8 mouse cellular contexts compared by ENCODE assay signal in the genomic region with DNA sequence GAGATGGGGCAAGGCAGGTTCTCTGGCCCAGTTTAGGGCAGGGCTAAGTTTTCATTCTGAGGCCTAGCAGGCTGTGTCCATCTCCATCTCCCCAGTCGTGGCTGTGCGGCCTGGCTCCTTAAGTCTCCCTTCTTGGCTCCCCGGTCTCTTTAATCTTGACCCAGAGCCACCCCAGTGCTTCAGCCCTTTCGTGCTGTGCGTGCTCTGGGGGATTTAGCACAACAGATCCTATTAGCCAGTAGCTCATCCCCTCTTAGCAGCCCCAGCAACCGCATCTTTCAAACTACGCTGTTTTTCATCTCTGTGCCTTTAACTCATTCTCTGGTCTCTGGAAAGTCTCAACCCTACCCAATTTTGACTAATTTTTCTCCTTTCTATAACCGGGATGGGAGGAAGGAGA. TPM values are rescaled to one million over a fixed set of nuclear protein-coding genes. Genes with fewer than 3 reads are reported as not detected.
DNase-seq lines count a peak whose midpoint lies in the region; ATAC-seq and TF ChIP-seq lines count a peak whose summit lies in the region.
"Had no signal": no experiment of that assay in that cellular context is flagged by ENCODE, and none has a peak within 500 bp of the region (broad histone marks: within the 10 kb centered on the region; RNA-seq: fewer than 3 reads in every experiment).

A gene (minus strand): TSS at position 184 of the 400 bp plus-strand sequence.

- H3K27ac ChIP-seq in left cerebral cortex, adult 2 months = no peak within 1 kb of the TSS
- 0 out of 2 replicates have a peak within 1 kb of the TSS, but pooled peaks have one; percentile 15 for H3K27ac ChIP-seq in forebrain, postnatal 0 days (ENCODE audit: low read depth, low read length)
- H3K27ac ChIP-seq in intestine, embryonic 16.5 days (ENCODE audit: low read length) = peak within 1 kb of the TSS; percentile 76
- H3K27ac ChIP-seq in neural tube, embryonic 13.5 days (replicated peaks) = peak within 1 kb of the TSS; percentile 47
- H3K27ac ChIP-seq: liver, embryonic 13.5 days had no signal

- no peaks in the 10 kb centered on the region for H3K27me3 ChIP-seq in forebrain, postnatal 0 days (ENCODE audit: insufficient read depth, low read length)
- no peaks in the 10 kb centered on the region for H3K27me3 ChIP-seq in intestine, embryonic 16.5 days (replicated peaks; ENCODE audit: control insufficient read depth, insufficient read depth, low read length)
- H3K27me3 ChIP-seq in neural tube, embryonic 13.5 days = no peaks in the 10 kb centered on the region

- H3K4me2 ChIP-seq in forebrain, postnatal 0 days (ENCODE audit: low read depth) = peak within 1 kb of the TSS; percentile 36
- peak within 1 kb of the TSS; percentile 26 for H3K4me2 ChIP-seq in intestine, embryonic 16.5 days (ENCODE audit: low read depth, low read length)
- peak within 1 kb of the TSS; percentile 44 for H3K4me2 ChIP-seq in neural tube, embryonic 13.5 days

- 59% methylated on average over 8 of the region's 8 CpGs for WGBS in forebrain, postnatal 0 days
- 70% methylated on average over 8 of the region's 8 CpGs for WGBS in intestine, embryonic 16.5 days
- WGBS in neural tube, embryonic 13.5 days = 73% methylated on average over 8 of the region's 8 CpGs

- H3K9ac ChIP-seq in forebrain, postnatal 0 days = no peak within 1 kb of the TSS
- no peak within 1 kb of the TSS for H3K9ac ChIP-seq in intestine, embryonic 16.5 days (ENCODE audit: low read depth, low read length)
- H3K9ac ChIP-seq in neural tube, embryonic 13.5 days = peak within 1 kb of the TSS; percentile 32; the same call in 1 of the 2 replicates
- H3K9ac ChIP-seq: liver, embryonic 13.5 days had no signal

- no peak for DNase-seq in left cerebral cortex, adult 2 months (ENCODE audit: extremely low spot score in 1 of 2, low spot score in 2 of 2)
- no peak for DNase-seq in left cerebral cortex, adult 9 months (ENCODE audit: low spot score in 2 of 2)
- DNase-seq in forebrain, postnatal 0 days = no peak
- no peak for DNase-seq in frontal cortex, postnatal 25 days (ENCODE audit: low spot score in 2 of 2)
- DNase-seq: liver, embryonic 13.5 days had no signal

- peaks cover 10% of the 10 kb centered on the region for H3K4me1 ChIP-seq in forebrain, postnatal 0 days (ENCODE audit: insufficient read depth)
- peaks cover 6% of the 10 kb centered on the region for H3K4me1 ChIP-seq in intestine, embryonic 16.5 days (ENCODE audit: control insufficient read depth, insufficient read depth, low read length)
- peaks cover 26% of the 10 kb centered on the region for H3K4me1 ChIP-seq in neural tube, embryonic 13.5 days (replicated peaks)

- no peaks in the 10 kb centered on the region for H3K36me3 ChIP-seq in forebrain, postnatal 0 days (ENCODE audit: insufficient read depth)
- no peaks in the 10 kb centered on the region for H3K36me3 ChIP-seq in intestine, embryonic 16.5 days (ENCODE audit: control insufficient read depth, insufficient read depth, low read length)
- H3K36me3 ChIP-seq in neural tube, embryonic 13.5 days = no peaks in the 10 kb centered on the region
- H3K36me3 ChIP-seq: liver, embryonic 13.5 days had no signal

- no peak for ATAC-seq in forebrain, postnatal 0 days
- no peak for ATAC-seq in intestine, embryonic 16.5 days
- no peak for ATAC-seq in neural tube, embryonic 13.5 days (ENCODE audit: low read depth)
- ATAC-seq in erythroblast, adult 5-6 weeks (replicated peaks; ENCODE audit: low FRiP score, poor library complexity, severe bottlenecking) = no peak

- TF ChIP-seq CTCF in left cerebral cortex, adult 2 months (IDR thresholded peaks at IDR 0.05) = no peak
- no peak for TF ChIP-seq CTCF in forebrain, postnatal 0 days (IDR thresholded peaks at IDR 0.05; ENCODE audit: low read depth)

- intact Hi-C loops in left cerebral cortex, adult 2 months (cut with DNase I) = no loop called here

- peak within 1 kb of the TSS; percentile 27 for H3K4me3 ChIP-seq in left cerebral cortex, adult 2 months
- H3K4me3 ChIP-seq in forebrain, postnatal 0 days (ENCODE audit: low read depth, low read length) = 0 out of 2 replicates have a peak within 1 kb of the TSS, but pooled peaks have one; percentile 4
- peak within 1 kb of the TSS; percentile 12; the same call in 1 of the 2 replicates for H3K4me3 ChIP-seq in intestine, embryonic 16.5 days (ENCODE audit: low read length)
- H3K4me3 ChIP-seq in neural tube, embryonic 13.5 days = 0 out of 2 replicates have a peak within 1 kb of the TSS, but pooled peaks have one; percentile 8
- H3K4me3 ChIP-seq: liver, embryonic 13.5 days had no signal

- no peaks in the 10 kb centered on the region for H3K9me3 ChIP-seq in forebrain, postnatal 0 days (ENCODE audit: low read length)
- no peaks in the 10 kb centered on the region for H3K9me3 ChIP-seq in intestine, embryonic 16.5 days (ENCODE audit: control insufficient read depth, low read length)
- H3K9me3 ChIP-seq in neural tube, embryonic 13.5 days = no peaks in the 10 kb centered on the region
- H3K9me3 ChIP-seq: liver, embryonic 13.5 days had no signal

RNA-seq across cellular contexts. Expression of the gene that starts here (rescaled TPM):
- total RNA-seq in left cerebral cortex, adult 2 months (2021) = 100 to 1,000 TPM; 139 to 153 TPM
- total RNA-seq in forebrain, postnatal 0 days (2014; rRNA removed) = 14.8 and 20.4 TPM in 2 replicates
- 22.1 and 22.8 TPM in 2 replicates for polyA plus RNA-seq in forebrain, postnatal 0 days (2015; fragmentation: Nextera tagmentation; extraction: Ambion mirVana)
- polyA plus RNA-seq in intestine, embryonic 16.5 days (2015; fragmentation: Nextera tagmentation; extraction: Ambion mirVana) = 15.1 and 15.8 TPM in 2 replicates
- polyA plus RNA-seq in neural tube, embryonic 13.5 days (2015; fragmentation: Nextera tagmentation; extraction: Ambion mirVana) = 25.8 and 26.9 TPM in 2 replicates
- not detected in 2 replicates for total RNA-seq in erythroblast, adult 5-6 weeks (2015; ENCODE audit: low replicate concordance)
- total RNA-seq in erythroblast, adult 5-6 weeks (2017; ENCODE audit: low replicate concordance) = not detected in 2 replicates

Comparison
In these comparisons a context has a peak if more than half of its experiments do, and no peak if none do; other contexts are left out.
1. RNA of the gene that starts here (total RNA-seq): 139 to 153 TPM in left cerebral cortex, adult 2 months and 14.8 to 20.4 TPM in forebrain, postnatal 0 days; not detected in erythroblast, adult 5-6 weeks; every median in the first group is over 10 times any median in the second.
2. Peak in every context shown above with its lines, with median percentiles within 50 percentile points of each other: H3K4me3 ChIP-seq and H3K4me2 ChIP-seq.